Mouse (Mus musculus) retina, postnatal 1 day (tissue): ENCODE measurements around the gene Nktr.

Experiments used
- DNase-seq: peaks from one replicate; pipeline ENCODE4 v3.0.0-alpha.2; 2012

Nktr gene

GRCm38 (mm10) chr9:121718792-121719318 is at the start of gene Nktr:
Gene Nktr (plus strand): TSS chr9:121719169.
- DNase-seq = peak; percentile 99

GRCm38 (mm10) chr9:121669348-121669791 is 49.6 kb upstream of the Nktr start:
- DNase-seq = peak; percentile 80

- DNase-seq = peak; percentile 77
Observed at GRCm38 (mm10) chr9:121671300-121671699, 47.7 kb upstream of the Nktr start.

- DNase-seq = no peak
Observed at GRCm38 (mm10) chr9:121672311-121672710, 46.7 kb upstream of the Nktr start.

- DNase-seq = no peak
Observed at GRCm38 (mm10) chr9:121673716-121674115, 45.3 kb upstream of the Nktr start.

- DNase-seq = no peak
Observed at GRCm38 (mm10) chr9:121675011-121675410, 44.0 kb upstream of the Nktr start.

- no peak for DNase-seq
Observed at GRCm38 (mm10) chr9:121675556-121675955, 43.4 kb upstream of the Nktr start.

GRCm38 (mm10) chr9:121677069-121677468 is 41.9 kb upstream of the Nktr start:
- DNase-seq = no peak

- DNase-seq = no peak
Observed at GRCm38 (mm10) chr9:121677476-121677875, 41.5 kb upstream of the Nktr start.

GRCm38 (mm10) chr9:121679549-121679948 is 39.4 kb upstream of the Nktr start:
- DNase-seq = peak; percentile 85

GRCm38 (mm10) chr9:121681191-121681590 is 37.8 kb upstream of the Nktr start:
- no peak for DNase-seq

- no peak for DNase-seq
Observed at GRCm38 (mm10) chr9:121682037-121682680, 36.8 kb upstream of the Nktr start.

- no peak for DNase-seq
Observed at GRCm38 (mm10) chr9:121684702-121685101, 34.3 kb upstream of the Nktr start.

- DNase-seq = peak; percentile 87
Observed at GRCm38 (mm10) chr9:121690200-121690651, 28.7 kb upstream of the Nktr start.

- DNase-seq = no peak
Observed at GRCm38 (mm10) chr9:121690734-121691133, 28.2 kb upstream of the Nktr start.

GRCm38 (mm10) chr9:121694736-121695135 is 24.2 kb upstream of the Nktr start:
- peak; percentile 56 for DNase-seq

GRCm38 (mm10) chr9:121696626-121697025 is 22.3 kb upstream of the Nktr start:
- no peak for DNase-seq

- peak; percentile 48 for DNase-seq
Observed at GRCm38 (mm10) chr9:121697150-121698049, 21.6 kb upstream of the Nktr start.

GRCm38 (mm10) chr9:121704261-121704645 is 14.7 kb upstream of the Nktr start:
- DNase-seq = no peak

GRCm38 (mm10) chr9:121704646-121705625 is 14.0 kb upstream of the Nktr start, which contains the start of gene Sec22c:
Gene Sec22c (minus strand): TSS chr9:121705490.
- DNase-seq = peak; percentile 96

GRCm38 (mm10) chr9:121706029-121706675 is 12.8 kb upstream of the Nktr start:
- no peak for DNase-seq

- DNase-seq = no peak
Observed at GRCm38 (mm10) chr9:121707801-121708200, 11.2 kb upstream of the Nktr start.
